Mouse (Mus musculus): ENCODE data around the gene Ttc29. TPM values are rescaled to one million over a fixed set of nuclear protein-coding genes. Genes with fewer than 3 reads are reported as not detected.

The Ttc29 gene
- polyA plus RNA-seq, 1 experiment from 2014 or later = 0.18 TPM

- Histone ChIP-seq H3K36me3 (ENCODE audit: control insufficient read depth, insufficient read depth) (no peaks in the 10 kb centered on the region), H3K9ac (ENCODE audit: low read length) (no peak overlapping the region), H3K4me1 (ENCODE audit: control insufficient read depth, insufficient read depth, low read length) (no peaks in the 10 kb centered on the region), H3K4me2 (ENCODE audit: low read depth, low read length) (no peak overlapping the region), H3K4me3 (ENCODE audit: low read length) (no peak overlapping the region), H3K9me3 (replicated peaks; ENCODE audit: control insufficient read depth, low read length) (no peaks in the 10 kb centered on the region), H3K27me3 (ENCODE audit: control insufficient read depth, insufficient read depth, low read length) (no peaks in the 10 kb centered on the region), H3K27ac (ENCODE audit: low read length) (no peak overlapping the region)
- WGBS = 53% methylated on average over 7 of the region's 7 CpGs
- ATAC-seq (replicated peaks; ENCODE audit: extremely low read depth, insufficient read depth, low FRiP score) = no peak
These were observed 77.2 kb downstream of the Ttc29 start for GRCm38 (mm10) chr8:78290274-78290673.

- no peak overlapping the region for H3K4me3 ChIP-seq (ENCODE audit: low read length)
- H3K4me2 ChIP-seq (ENCODE audit: low read depth, low read length) = no peak overlapping the region
- WGBS = 57% methylated on average over 5 of the region's 5 CpGs
- H3K27ac ChIP-seq (ENCODE audit: low read length) = no peak overlapping the region
- no peaks in the 10 kb centered on the region for H3K27me3 ChIP-seq (ENCODE audit: control insufficient read depth, insufficient read depth, low read length)
- no peak overlapping the region for H3K9ac ChIP-seq (ENCODE audit: low read length)
- no peak for ATAC-seq (replicated peaks; ENCODE audit: extremely low read depth, insufficient read depth, low FRiP score)
- H3K36me3 ChIP-seq (ENCODE audit: control insufficient read depth, insufficient read depth) = no peaks in the 10 kb centered on the region
- no peaks in the 10 kb centered on the region for H3K9me3 ChIP-seq (replicated peaks; ENCODE audit: control insufficient read depth, low read length)
- no peaks in the 10 kb centered on the region for H3K4me1 ChIP-seq (ENCODE audit: control insufficient read depth, insufficient read depth, low read length)
These were observed 82.4 kb downstream of the Ttc29 start for GRCm38 (mm10) chr8:78295494-78295893.

- 46% methylated on average over 7 of the region's 7 CpGs for WGBS
- no peaks in the 10 kb centered on the region for H3K27me3 ChIP-seq (ENCODE audit: control insufficient read depth, insufficient read depth, low read length)
- no peak overlapping the region for H3K4me2 ChIP-seq (ENCODE audit: low read depth, low read length)
- H3K27ac ChIP-seq (ENCODE audit: low read length) = no peak overlapping the region
- no peaks in the 10 kb centered on the region for H3K4me1 ChIP-seq (ENCODE audit: control insufficient read depth, insufficient read depth, low read length)
- H3K9ac ChIP-seq (ENCODE audit: low read length) = no peak overlapping the region
- H3K36me3 ChIP-seq (ENCODE audit: control insufficient read depth, insufficient read depth) = no peaks in the 10 kb centered on the region
- H3K9me3 ChIP-seq (replicated peaks; ENCODE audit: control insufficient read depth, low read length) = no peaks in the 10 kb centered on the region
- no peak for ATAC-seq (replicated peaks; ENCODE audit: extremely low read depth, insufficient read depth, low FRiP score)
- H3K4me3 ChIP-seq (ENCODE audit: low read length) = no peak overlapping the region
These were observed 90.5 kb downstream of the Ttc29 start for GRCm38 (mm10) chr8:78303579-78303978.

- Histone ChIP-seq H3K9me3 (replicated peaks; ENCODE audit: control insufficient read depth, low read length) (peaks cover under 1% of the 10 kb centered on the region), H3K27me3 (ENCODE audit: control insufficient read depth, insufficient read depth, low read length) (no peaks in the 10 kb centered on the region), H3K4me3 (ENCODE audit: low read length) (no peak overlapping the region), H3K27ac (ENCODE audit: low read length) (no peak overlapping the region), H3K9ac (ENCODE audit: low read length) (no peak overlapping the region), H3K4me1 (ENCODE audit: control insufficient read depth, insufficient read depth, low read length) (no peaks in the 10 kb centered on the region), H3K36me3 (ENCODE audit: control insufficient read depth, insufficient read depth) (no peaks in the 10 kb centered on the region), H3K4me2 (ENCODE audit: low read depth, low read length) (no peak overlapping the region)
- WGBS = 45% methylated on average over 10 of the region's 10 CpGs
- ATAC-seq (replicated peaks; ENCODE audit: extremely low read depth, insufficient read depth, low FRiP score) = no peak
These were observed 93.5 kb downstream of the Ttc29 start for GRCm38 (mm10) chr8:78306604-78307003.

GRCm38 (mm10) chr8:78307131-78307530 is 94.0 kb downstream of the Ttc29 start:
- peaks cover 4% of the 10 kb centered on the region for H3K9me3 ChIP-seq (replicated peaks; ENCODE audit: control insufficient read depth, low read length)
- no peaks in the 10 kb centered on the region for H3K36me3 ChIP-seq (ENCODE audit: control insufficient read depth, insufficient read depth)
- H3K27ac ChIP-seq (ENCODE audit: low read length) = no peak overlapping the region
- WGBS = 25% methylated on average over 4 of the region's 4 CpGs
- H3K4me2 ChIP-seq (ENCODE audit: low read depth, low read length) = no peak overlapping the region
- H3K9ac ChIP-seq (ENCODE audit: low read length) = no peak overlapping the region
- no peaks in the 10 kb centered on the region for H3K4me1 ChIP-seq (ENCODE audit: control insufficient read depth, insufficient read depth, low read length)
- ATAC-seq (replicated peaks; ENCODE audit: extremely low read depth, insufficient read depth, low FRiP score) = no peak
- no peak overlapping the region for H3K4me3 ChIP-seq (ENCODE audit: low read length)
- H3K27me3 ChIP-seq (ENCODE audit: control insufficient read depth, insufficient read depth, low read length) = no peaks in the 10 kb centered on the region

GRCm38 (mm10) chr8:78309539-78309938 is 96.4 kb downstream of the Ttc29 start:
- Histone ChIP-seq H3K4me1 (ENCODE audit: control insufficient read depth, insufficient read depth, low read length) (no peaks in the 10 kb centered on the region), H3K9ac (ENCODE audit: low read length) (no peak overlapping the region), H3K4me2 (ENCODE audit: low read depth, low read length) (no peak overlapping the region), H3K36me3 (ENCODE audit: control insufficient read depth, insufficient read depth) (no peaks in the 10 kb centered on the region), H3K9me3 (replicated peaks; ENCODE audit: control insufficient read depth, low read length) (peaks cover 4% of the 10 kb centered on the region), H3K27ac (ENCODE audit: low read length) (no peak overlapping the region), H3K4me3 (ENCODE audit: low read length) (no peak overlapping the region), H3K27me3 (ENCODE audit: control insufficient read depth, insufficient read depth, low read length) (no peaks in the 10 kb centered on the region)
- WGBS = 71% methylated on average over 6 of the region's 6 CpGs
- ATAC-seq (replicated peaks; ENCODE audit: extremely low read depth, insufficient read depth, low FRiP score) = no peak

- Histone ChIP-seq H3K4me3 (ENCODE audit: low read length) (no peak overlapping the region), H3K27me3 (ENCODE audit: control insufficient read depth, insufficient read depth, low read length) (no peaks in the 10 kb centered on the region), H3K4me1 (ENCODE audit: control insufficient read depth, insufficient read depth, low read length) (no peaks in the 10 kb centered on the region), H3K9me3 (replicated peaks; ENCODE audit: control insufficient read depth, low read length) (peaks cover 4% of the 10 kb centered on the region), H3K9ac (ENCODE audit: low read length) (no peak overlapping the region), H3K36me3 (ENCODE audit: control insufficient read depth, insufficient read depth) (no peaks in the 10 kb centered on the region), H3K27ac (ENCODE audit: low read length) (no peak overlapping the region), H3K4me2 (ENCODE audit: low read depth, low read length) (no peak overlapping the region)
- no peak for ATAC-seq (replicated peaks; ENCODE audit: extremely low read depth, insufficient read depth, low FRiP score)
- 64% methylated on average over 9 of the region's 9 CpGs for WGBS
These were observed 102.5 kb downstream of the Ttc29 start for GRCm38 (mm10) chr8:78315576-78315975.

- no peak overlapping the region for H3K9ac ChIP-seq (ENCODE audit: low read length)
- no peak overlapping the region for H3K4me3 ChIP-seq (ENCODE audit: low read length)
- 63% methylated on average over 2 of the region's 2 CpGs for WGBS
- no peaks in the 10 kb centered on the region for H3K4me1 ChIP-seq (ENCODE audit: control insufficient read depth, insufficient read depth, low read length)
- ATAC-seq (replicated peaks; ENCODE audit: extremely low read depth, insufficient read depth, low FRiP score) = no peak
- H3K27ac ChIP-seq (ENCODE audit: low read length) = no peak overlapping the region
- H3K9me3 ChIP-seq (replicated peaks; ENCODE audit: control insufficient read depth, low read length) = no peaks in the 10 kb centered on the region
- no peak overlapping the region for H3K4me2 ChIP-seq (ENCODE audit: low read depth, low read length)
- no peaks in the 10 kb centered on the region for H3K27me3 ChIP-seq (ENCODE audit: control insufficient read depth, insufficient read depth, low read length)
- H3K36me3 ChIP-seq (ENCODE audit: control insufficient read depth, insufficient read depth) = no peaks in the 10 kb centered on the region
These were observed 104.6 kb downstream of the Ttc29 start for GRCm38 (mm10) chr8:78317666-78318065.

- Histone ChIP-seq H3K4me3 (ENCODE audit: low read length) (no peak overlapping the region), H3K27me3 (ENCODE audit: control insufficient read depth, insufficient read depth, low read length) (no peaks in the 10 kb centered on the region), H3K9me3 (replicated peaks; ENCODE audit: control insufficient read depth, low read length) (no peaks in the 10 kb centered on the region), H3K27ac (ENCODE audit: low read length) (no peak overlapping the region), H3K4me1 (ENCODE audit: control insufficient read depth, insufficient read depth, low read length) (no peaks in the 10 kb centered on the region), H3K9ac (ENCODE audit: low read length) (no peak overlapping the region), H3K36me3 (ENCODE audit: control insufficient read depth, insufficient read depth) (no peaks in the 10 kb centered on the region), H3K4me2 (ENCODE audit: low read depth, low read length) (no peak overlapping the region)
- no peak for ATAC-seq (replicated peaks; ENCODE audit: extremely low read depth, insufficient read depth, low FRiP score)
- 71% methylated on average over 3 of the region's 3 CpGs for WGBS
These were observed 110.3 kb downstream of the Ttc29 start for GRCm38 (mm10) chr8:78323391-78323790.
